Mouse (Mus musculus): ENCODE measurements around the gene Adam21. TPM values are rescaled to one million over a fixed set of nuclear protein-coding genes. Genes with fewer than 3 reads are reported as not detected.
A peak's percentile ranks its signal among the peaks of the same experiment; 100 is the strongest.

Gene Adam21
- 0.17 and 0.47 TPM in 2 replicates for polyA plus RNA-seq (2011; ENCODE audit: insufficient read length, low read depth, missing spikeins)

- no peak within 1 kb of the TSS for H3K4me3 ChIP-seq (ENCODE audit: insufficient read depth, low read length)
- no peaks in the 10 kb centered on the region for H3K4me1 ChIP-seq (ENCODE audit: control insufficient read depth, insufficient read depth, low read length)
- no peak within 1 kb of the TSS for H3K27ac ChIP-seq (ENCODE audit: insufficient read depth, low read length)
- TF ChIP-seq POLR2A (IDR thresholded peaks at IDR 0.05; ENCODE audit: low read depth, low read length), result no peak
- no peak for TF ChIP-seq CTCF (IDR thresholded peaks at IDR 0.05; ENCODE audit: borderline replicate concordance, insufficient read depth, low read length)
Measured at GRCm38 (mm10) chr12:81568374-81568773, at the start of gene Adam21. Adam21 (minus strand) TSS chr12:81568474.

GRCm38 (mm10) chr12:81616980-81617379 is 48.7 kb upstream of the Adam21 start:
- no peak for TF ChIP-seq POLR2A (IDR thresholded peaks at IDR 0.05; ENCODE audit: low read depth, low read length)
- no peak for TF ChIP-seq CTCF (IDR thresholded peaks at IDR 0.05; ENCODE audit: borderline replicate concordance, insufficient read depth, low read length)
- Histone ChIP-seq H3K27ac (ENCODE audit: insufficient read depth, low read length) (no peak overlapping the region), H3K4me1 (ENCODE audit: control insufficient read depth, insufficient read depth, low read length) (no peaks in the 10 kb centered on the region), H3K4me3 (ENCODE audit: insufficient read depth, low read length) (no peak overlapping the region)

GRCm38 (mm10) chr12:81615807-81616206 is 47.5 kb upstream of the Adam21 start:
- Histone ChIP-seq H3K27ac (ENCODE audit: insufficient read depth, low read length) (no peak overlapping the region), H3K4me1 (ENCODE audit: control insufficient read depth, insufficient read depth, low read length) (no peaks in the 10 kb centered on the region), H3K4me3 (ENCODE audit: insufficient read depth, low read length) (no peak overlapping the region)
- TF ChIP-seq POLR2A (IDR thresholded peaks at IDR 0.05; ENCODE audit: low read depth, low read length), result no peak
- no peak for TF ChIP-seq CTCF (IDR thresholded peaks at IDR 0.05; ENCODE audit: borderline replicate concordance, insufficient read depth, low read length)

- TF ChIP-seq POLR2A (IDR thresholded peaks at IDR 0.05; ENCODE audit: low read depth, low read length) (no peak), CTCF (IDR thresholded peaks at IDR 0.05; ENCODE audit: borderline replicate concordance, insufficient read depth, low read length) (no peak)
- H3K4me3 ChIP-seq (ENCODE audit: insufficient read depth, low read length), result no peak overlapping the region
Measured at GRCm38 (mm10) chr12:81609445-81609844, 41.2 kb upstream of the Adam21 start.

GRCm38 (mm10) chr12:81604995-81605784 is 36.9 kb upstream of the Adam21 start:
- TF ChIP-seq POLR2A (IDR thresholded peaks at IDR 0.05; ENCODE audit: low read depth, low read length) (no peak), CTCF (IDR thresholded peaks at IDR 0.05; ENCODE audit: borderline replicate concordance, insufficient read depth, low read length) (no peak)
- Histone ChIP-seq H3K4me1 (ENCODE audit: control insufficient read depth, insufficient read depth, low read length) (no peaks in the 10 kb centered on the region), H3K4me3 (ENCODE audit: insufficient read depth, low read length) (no peak overlapping the region), H3K27ac (ENCODE audit: insufficient read depth, low read length) (no peak overlapping the region)

More at GRCm38 (mm10) chr12:81609445-81609844, 41.2 kb upstream of the Adam21 start:
- Histone ChIP-seq H3K4me1 (ENCODE audit: control insufficient read depth, insufficient read depth, low read length) (no peaks in the 10 kb centered on the region), H3K27ac (ENCODE audit: insufficient read depth, low read length) (no peak overlapping the region)

- no peak for TF ChIP-seq CTCF (IDR thresholded peaks at IDR 0.05; ENCODE audit: borderline replicate concordance, insufficient read depth, low read length)
- no peak for TF ChIP-seq POLR2A (IDR thresholded peaks at IDR 0.05; ENCODE audit: low read depth, low read length)
- H3K27ac ChIP-seq (ENCODE audit: insufficient read depth, low read length), result no peak overlapping the region
Measured at GRCm38 (mm10) chr12:81596547-81597262, 28.4 kb upstream of the Adam21 start.

GRCm38 (mm10) chr12:81594902-81595671 is 26.8 kb upstream of the Adam21 start, which contains the start of gene Med6:
Med6 (minus strand) TSS chr12:81595008.
- Histone ChIP-seq H3K27ac (ENCODE audit: insufficient read depth, low read length) (no peak within 1 kb of the TSS), H3K4me3 (ENCODE audit: insufficient read depth, low read length) (peak within 1 kb of the TSS; percentile 95), H3K4me1 (ENCODE audit: control insufficient read depth, insufficient read depth, low read length) (no peaks in the 10 kb centered on the region)
- TF ChIP-seq CTCF (IDR thresholded peaks at IDR 0.05; ENCODE audit: borderline replicate concordance, insufficient read depth, low read length) (no peak), POLR2A (IDR thresholded peaks at IDR 0.05; ENCODE audit: low read depth, low read length) (peak; percentile 66)

More at GRCm38 (mm10) chr12:81596547-81597262, 28.4 kb upstream of the Adam21 start:
- Histone ChIP-seq H3K4me1 (ENCODE audit: control insufficient read depth, insufficient read depth, low read length) (no peaks in the 10 kb centered on the region), H3K4me3 (ENCODE audit: insufficient read depth, low read length) (no peak overlapping the region)

- TF ChIP-seq POLR2A (IDR thresholded peaks at IDR 0.05; ENCODE audit: low read depth, low read length) (no peak), CTCF (IDR thresholded peaks at IDR 0.05; ENCODE audit: borderline replicate concordance, insufficient read depth, low read length) (no peak)
- Histone ChIP-seq H3K4me1 (ENCODE audit: control insufficient read depth, insufficient read depth, low read length) (no peaks in the 10 kb centered on the region), H3K4me3 (ENCODE audit: insufficient read depth, low read length) (no peak overlapping the region), H3K27ac (ENCODE audit: insufficient read depth, low read length) (no peak overlapping the region)
Measured at GRCm38 (mm10) chr12:81567931-81568330, 343 bp downstream of the Adam21 start.

- H3K27ac ChIP-seq (ENCODE audit: insufficient read depth, low read length), result no peak overlapping the region
- H3K4me1 ChIP-seq (ENCODE audit: control insufficient read depth, insufficient read depth, low read length), result no peaks in the 10 kb centered on the region
- no peak overlapping the region for H3K4me3 ChIP-seq (ENCODE audit: insufficient read depth, low read length)
- TF ChIP-seq CTCF (IDR thresholded peaks at IDR 0.05; ENCODE audit: borderline replicate concordance, insufficient read depth, low read length) (no peak), POLR2A (IDR thresholded peaks at IDR 0.05; ENCODE audit: low read depth, low read length) (no peak)
Measured at GRCm38 (mm10) chr12:81564173-81564572, 4.1 kb downstream of the Adam21 start.

Data from embryonic fibroblast, embryonic 13.5 days (primary cell).